Mouse (Mus musculus) heart, adult 9 months (tissue): ENCODE measurements around the gene Prtg.

Source experiments
- DNase-seq, 2 experiments: peaks; one replicate each; pipeline ENCODE4 v3.0.0; 2022; ENCODE audit warnings: low spot score in 2 of 2

Prtg gene

GRCm38 (mm10) chr9:72806731-72807419 lies at the start of gene Prtg:
Gene Prtg, plus strand, starts transcription at chr9:72806874.
- DNase-seq, result peak in 1 of 2 experiments; percentile 6

- no peak for DNase-seq
Observed at GRCm38 (mm10) chr9:72757143-72757542, 49.5 kb upstream of the Prtg start.

- no peak for DNase-seq
Observed at GRCm38 (mm10) chr9:72758705-72759131, 48.0 kb upstream of the Prtg start.

DNA sequence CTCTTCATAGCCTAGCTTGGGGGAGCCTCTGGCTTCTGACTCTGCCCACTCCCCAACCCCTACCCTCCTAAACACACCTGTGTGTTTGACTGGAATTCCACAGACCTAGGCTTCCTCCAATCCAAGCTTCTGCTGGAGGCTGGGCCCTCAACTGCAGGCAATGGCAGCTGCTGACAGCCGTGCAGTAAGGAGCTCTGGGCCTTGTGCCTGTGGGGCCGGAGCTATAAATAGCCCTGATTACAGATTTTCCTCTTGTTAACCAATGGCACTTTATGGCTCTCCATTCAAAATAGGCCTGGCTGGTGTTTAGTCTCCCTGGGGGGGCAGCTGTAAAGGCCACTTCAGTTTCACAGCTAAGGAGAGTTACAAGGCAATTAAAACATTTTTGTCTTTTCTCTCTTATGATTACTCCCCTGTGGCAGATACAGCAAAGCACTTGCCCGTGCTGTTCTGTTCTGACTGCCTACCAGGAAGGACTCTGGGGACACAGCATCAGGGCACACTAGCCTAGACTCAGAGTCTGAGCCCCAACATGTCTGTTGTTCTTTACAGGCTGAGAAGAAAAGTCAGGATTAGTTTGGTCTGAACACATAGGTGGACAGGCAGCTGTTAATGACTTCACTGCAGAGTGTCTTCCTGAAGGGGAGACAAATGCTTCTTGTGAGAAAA lies 43.5 kb upstream of the Prtg start:
- DNase-seq, result peak; percentile 38 to 62

GRCm38 (mm10) chr9:72766789-72767349 lies 39.8 kb upstream of the Prtg start:
- peak; percentile 58 to 82 for DNase-seq

DNA sequence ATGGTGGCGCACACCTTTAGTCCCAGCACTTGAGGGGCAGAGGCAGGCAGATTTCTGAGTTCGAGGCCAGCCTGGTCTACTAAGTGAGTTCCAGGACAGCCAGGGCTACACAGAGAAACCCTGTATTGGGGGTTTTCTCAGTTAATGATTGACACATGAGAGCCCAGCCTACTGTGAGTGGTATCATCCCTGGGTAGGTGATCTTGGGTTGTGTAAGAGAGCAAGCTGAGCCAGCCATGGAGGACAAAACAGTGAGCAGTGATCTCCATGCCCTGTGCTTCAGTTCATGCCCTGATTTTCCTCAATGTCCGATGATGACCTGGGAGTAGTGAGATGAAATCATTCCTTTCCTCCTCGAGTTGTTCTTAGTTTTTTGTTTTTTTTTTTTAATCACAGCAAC lies 31.7 kb upstream of the Prtg start:
- DNase-seq, result no peak

GRCm38 (mm10) chr9:72779004-72779403 lies 27.7 kb upstream of the Prtg start:
- no peak for DNase-seq

- DNase-seq, result no peak
Observed at GRCm38 (mm10) chr9:72779733-72780132, 26.9 kb upstream of the Prtg start.

DNA sequence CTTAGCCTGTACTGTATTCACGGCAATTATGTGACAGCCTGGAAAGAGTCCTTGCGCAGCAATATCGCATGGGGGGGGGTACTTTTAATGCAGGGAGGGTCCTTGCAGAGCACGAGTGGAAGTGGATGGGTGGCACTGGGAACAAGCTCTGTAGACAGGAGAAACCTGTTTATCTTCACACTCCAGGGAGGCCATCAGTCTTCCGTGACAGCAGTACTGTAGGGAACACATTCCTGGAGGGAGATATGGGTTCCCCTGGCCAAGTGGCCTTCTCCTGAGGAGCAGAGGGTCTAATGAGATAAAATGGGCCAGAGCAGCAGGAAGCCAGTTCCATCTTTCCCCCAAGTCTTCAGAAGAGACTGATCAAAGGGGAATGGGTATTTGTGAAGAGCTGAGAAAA lies 26.0 kb upstream of the Prtg start:
- DNase-seq, result no peak

- DNase-seq, result no peak
Observed at GRCm38 (mm10) chr9:72781466-72781865, 25.2 kb upstream of the Prtg start.

GRCm38 (mm10) chr9:72782121-72782520 lies 24.6 kb upstream of the Prtg start:
- no peak for DNase-seq

GRCm38 (mm10) chr9:72787732-72788131 lies 18.9 kb upstream of the Prtg start:
- no peak for DNase-seq

DNA sequence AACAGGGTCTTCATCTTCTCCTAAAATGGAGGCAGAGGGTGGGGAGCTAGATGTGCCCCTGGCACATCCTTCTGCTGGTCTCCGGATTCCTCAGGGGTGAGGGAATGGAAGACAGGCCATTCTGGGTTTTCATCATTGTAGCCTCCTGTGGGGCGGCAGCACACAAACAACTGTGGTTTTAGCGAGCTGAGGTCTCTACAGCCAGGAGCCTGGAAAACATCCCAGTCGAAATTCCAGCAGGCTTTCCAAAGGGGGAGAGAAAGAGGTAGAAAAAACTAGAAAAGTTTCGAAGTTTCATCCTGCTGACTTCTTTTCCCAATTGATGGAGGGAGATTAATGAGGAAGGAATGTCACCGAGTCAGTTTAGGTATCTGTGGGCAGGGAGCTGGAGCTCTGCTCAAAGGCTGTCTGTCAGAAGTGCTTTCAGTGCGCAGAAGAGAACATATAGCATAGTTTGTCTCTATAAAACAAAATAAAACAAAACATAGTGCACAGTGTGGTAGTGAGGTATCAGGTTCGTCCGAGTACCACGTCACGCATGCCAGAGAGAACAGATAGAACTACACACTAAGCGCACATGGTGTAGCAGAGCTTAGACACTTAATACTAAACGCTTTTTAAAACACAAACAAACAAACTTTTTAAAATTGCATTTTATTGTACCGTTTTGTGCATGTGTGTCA lies 16.0 kb upstream of the Prtg start:
- DNase-seq, result no peak

- no peak for DNase-seq
Observed at GRCm38 (mm10) chr9:72791213-72791582, 15.5 kb upstream of the Prtg start.

DNA sequence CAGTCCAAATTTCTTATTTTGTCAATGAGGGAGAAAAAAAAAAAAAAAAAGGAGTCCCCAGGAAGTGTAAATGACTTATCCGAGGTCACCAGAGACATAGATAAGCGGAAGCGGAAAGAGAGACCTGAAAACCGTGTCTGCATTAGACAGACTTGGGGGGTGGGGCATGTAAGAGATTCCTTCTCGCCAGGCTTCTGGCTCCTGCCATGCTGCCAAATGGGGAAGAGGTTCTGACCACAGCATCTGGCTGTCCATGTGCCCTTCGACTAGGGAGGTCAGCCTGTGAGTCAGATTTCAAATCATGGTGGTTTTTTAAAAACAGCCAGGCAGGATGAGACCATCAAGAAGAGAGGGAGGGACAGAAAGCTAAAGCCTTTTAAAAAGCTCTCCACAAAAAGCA lies 15.0 kb upstream of the Prtg start:
- peak; percentile 40 to 43 for DNase-seq

- DNase-seq, result no peak
Observed at GRCm38 (mm10) chr9:72795243-72795642, 11.4 kb upstream of the Prtg start.

DNA sequence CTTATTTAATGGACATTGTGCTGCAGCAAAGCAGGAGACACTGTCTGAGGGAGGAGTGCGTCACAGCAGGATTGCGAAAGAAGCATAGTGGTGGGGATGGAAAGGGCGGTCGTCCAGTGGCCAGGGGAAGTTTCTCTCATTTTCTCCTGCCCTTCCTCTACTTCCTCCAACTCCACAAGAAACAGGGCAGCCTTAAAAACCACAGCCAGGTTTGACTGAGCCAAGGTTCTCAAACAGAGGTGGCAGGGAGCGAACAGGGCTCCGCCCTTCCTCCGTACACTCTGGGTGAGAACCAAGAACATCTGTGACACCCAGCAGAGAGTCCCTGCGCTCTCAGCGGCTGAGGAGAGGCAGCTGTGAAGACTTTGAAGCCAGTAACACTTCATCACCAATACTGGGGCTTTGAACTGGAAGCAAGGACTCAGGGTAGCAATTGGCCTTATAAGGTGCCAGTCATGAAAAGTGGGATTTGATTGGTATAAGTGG lies 9.5 kb upstream of the Prtg start:
- peak; percentile 87 to 90 for DNase-seq

- DNase-seq, result no peak
Observed at GRCm38 (mm10) chr9:72803280-72803679, 3.4 kb upstream of the Prtg start.

- no peak for DNase-seq
Observed at GRCm38 (mm10) chr9:72806146-72806545, 528 bp upstream of the Prtg start.

GRCm38 (mm10) chr9:72807420-72808005 lies 839 bp downstream of the Prtg start:
- peak in 1 of 2 experiments; percentile 7 for DNase-seq

DNA sequence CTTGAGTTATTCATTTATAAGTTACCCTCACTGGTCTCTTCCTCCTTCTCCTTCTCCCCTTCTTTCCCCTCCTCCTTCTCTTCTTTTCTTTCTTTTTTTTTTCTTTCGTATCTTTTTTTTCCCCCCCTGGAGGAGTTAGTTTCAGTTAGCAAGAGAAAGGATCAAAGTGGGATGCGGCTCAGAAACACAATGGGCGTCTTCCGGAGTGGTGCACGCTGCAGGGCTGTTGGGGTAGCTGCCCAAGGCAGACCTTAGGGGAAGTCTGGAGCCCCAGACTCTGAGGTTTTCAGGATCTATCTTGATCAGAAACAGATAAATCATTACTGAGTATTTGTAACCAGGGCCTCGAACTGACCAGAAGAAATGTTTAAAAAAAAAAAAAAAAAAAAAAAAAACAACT lies 1.5 kb downstream of the Prtg start:
- no peak for DNase-seq

- DNase-seq, result no peak
Observed at GRCm38 (mm10) chr9:72808586-72808985, 1.9 kb downstream of the Prtg start.
